Mouse (Mus musculus): ENCODE measurements around the gene Lingo3. TPM values are rescaled to one million over a fixed set of nuclear protein-coding genes. Genes with fewer than 3 reads are reported as not detected.

Gene Lingo3
- total and polyA plus RNA-seq, 3 experiments: not detected

DNA sequence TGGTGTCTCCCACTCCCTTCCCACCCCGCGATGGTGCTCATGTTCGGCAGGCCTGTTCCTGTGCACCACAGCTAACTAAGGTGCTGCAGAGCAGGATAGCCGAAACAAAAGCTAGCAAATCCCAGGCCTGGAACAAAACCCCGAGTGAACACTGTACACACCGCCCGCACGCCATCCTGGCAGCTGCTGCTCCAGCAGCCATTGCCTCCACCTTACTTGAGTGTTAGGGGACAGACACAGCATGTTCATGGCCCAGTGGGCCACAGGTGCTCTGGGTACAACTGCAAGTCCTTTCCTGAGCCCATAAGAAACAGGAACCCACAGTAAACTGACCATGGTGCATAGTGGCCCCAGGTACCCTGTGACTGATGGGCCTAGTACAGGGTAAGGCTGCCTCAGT, 49.1 kb downstream of the Lingo3 start:
- Histone ChIP-seq H3K27me3 (ENCODE audit: control insufficient read depth in 1 of 2, insufficient read depth in 2 of 2, low read length in 2 of 2) (no peaks in the 10 kb centered on the region), H3K4me3 (ENCODE audit: control insufficient read depth in 1 of 2, insufficient read depth in 1 of 2, low read depth in 2 of 2, low read length in 2 of 2) (no peak overlapping the region), H3K79me2 (ENCODE audit: control insufficient read depth, insufficient read depth, low read length, poor library complexity) (peaks cover 33% of the 10 kb centered on the region), H3K9ac (ENCODE audit: control insufficient read depth, low read depth, low read length, poor library complexity, severe bottlenecking) (no peak overlapping the region), H3K9me3 (replicated peaks; ENCODE audit: insufficient read depth, low read length) (no peaks in the 10 kb centered on the region), H3K27ac (ENCODE audit: control insufficient read depth, low read depth, low read length) (no peak overlapping the region), H3K4me1 (ENCODE audit: control insufficient read depth in 1 of 2, insufficient read depth in 2 of 2, low read length in 2 of 2) (peaks cover 0 to 6% of the 10 kb centered on the region in 2 experiments; a peak in 2 of 4 replicates), H3K36me3 (ENCODE audit: control insufficient read depth in 1 of 2, insufficient read depth in 2 of 2, low read length in 2 of 2) (peaks cover 7 to 8% of the 10 kb centered on the region in 2 experiments; a peak in 3 of 4 replicates)
- TF ChIP-seq POLR2A (IDR thresholded peaks at IDR 0.05; ENCODE audit: control insufficient read depth in 1 of 2, insufficient read depth in 1 of 2, low read depth in 1 of 2, low read length in 2 of 2, poor library complexity in 1 of 2) (peak in 1 of 2 experiments; percentile 46; a peak in 1 of 4 replicates), GABPA (IDR thresholded peaks at IDR 0.05; ENCODE audit: low read depth, low read length) (no peak)
- DNase-seq (ENCODE audit: low read depth, low spot score): peak; percentile 18

DNA sequence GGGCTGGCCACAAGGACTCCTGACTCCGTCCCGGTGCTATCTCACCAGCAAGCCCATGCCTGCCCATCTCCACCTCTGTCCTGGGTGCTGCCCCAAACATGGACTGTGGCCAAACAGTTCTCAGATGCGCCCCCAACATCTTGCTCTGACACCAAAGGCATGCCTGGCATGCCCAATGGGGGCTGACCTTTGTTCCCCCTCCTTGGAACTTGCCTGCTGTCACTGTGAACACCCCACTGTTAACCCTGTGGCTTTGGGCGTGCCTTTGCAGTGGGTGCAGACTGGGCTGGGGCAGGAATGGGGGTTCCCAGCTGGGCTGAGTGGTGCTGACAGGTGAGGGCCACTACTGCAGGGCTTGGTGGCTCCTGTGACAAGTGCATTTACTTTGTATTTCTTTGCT, 50.0 kb downstream of the Lingo3 start:
- Histone ChIP-seq H3K4me1 (ENCODE audit: control insufficient read depth in 1 of 2, insufficient read depth in 2 of 2, low read length in 2 of 2) (peaks cover 0 to 6% of the 10 kb centered on the region in 2 experiments; a peak in 2 of 4 replicates), H3K36me3 (ENCODE audit: control insufficient read depth in 1 of 2, insufficient read depth in 2 of 2, low read length in 2 of 2) (peaks cover 7% of the 10 kb centered on the region in 2 experiments; a peak in 3 of 4 replicates), H3K9me3 (replicated peaks; ENCODE audit: insufficient read depth, low read length) (no peaks in the 10 kb centered on the region), H3K79me2 (ENCODE audit: control insufficient read depth, insufficient read depth, low read length, poor library complexity) (peaks cover 24% of the 10 kb centered on the region), H3K27ac (ENCODE audit: control insufficient read depth, low read depth, low read length) (no peak overlapping the region), H3K27me3 (ENCODE audit: control insufficient read depth in 1 of 2, insufficient read depth in 2 of 2, low read length in 2 of 2) (no peaks in the 10 kb centered on the region), H3K4me3 (ENCODE audit: control insufficient read depth in 1 of 2, insufficient read depth in 1 of 2, low read depth in 2 of 2, low read length in 2 of 2) (no peak overlapping the region), H3K9ac (ENCODE audit: control insufficient read depth, low read depth, low read length, poor library complexity, severe bottlenecking) (no peak overlapping the region)
- peak; percentile 23 for DNase-seq (ENCODE audit: low read depth, low spot score)
- TF ChIP-seq BHLHE40 (IDR thresholded peaks at IDR 0.05; ENCODE audit: borderline replicate concordance, low read depth, low read length): no peak
- TF ChIP-seq CTCF (IDR thresholded peaks at IDR 0.05 in 2 of 3, conservative IDR thresholded peaks at IDR 0.05 in 1 of 3; ENCODE audit: control insufficient read depth in 1 of 3, insufficient read depth in 1 of 3, low read depth in 2 of 3, low read length in 3 of 3, poor library complexity in 1 of 3, severe bottlenecking in 1 of 3): no peak
- 0 out of 2 replicates have a peak, but pooled peaks have one; percentile 51 for TF ChIP-seq ZMIZ1 (IDR thresholded peaks at IDR 0.05; ENCODE audit: low read depth, low read length)
- no peak for TF ChIP-seq POLR2AphosphoS5 (IDR thresholded peaks at IDR 0.05; ENCODE audit: borderline replicate concordance, low read depth, low read length)
- TF ChIP-seq MYB (IDR thresholded peaks at IDR 0.05; ENCODE audit: low read depth, low read length): no peak
- no peak for TF ChIP-seq CHD2 (IDR thresholded peaks at IDR 0.05; ENCODE audit: low read length)
- TF ChIP-seq POLR2AphosphoS2 (IDR thresholded peaks at IDR 0.05; ENCODE audit: low read length): peak; percentile 70; the same call in 1 of the 2 replicates

DNA sequence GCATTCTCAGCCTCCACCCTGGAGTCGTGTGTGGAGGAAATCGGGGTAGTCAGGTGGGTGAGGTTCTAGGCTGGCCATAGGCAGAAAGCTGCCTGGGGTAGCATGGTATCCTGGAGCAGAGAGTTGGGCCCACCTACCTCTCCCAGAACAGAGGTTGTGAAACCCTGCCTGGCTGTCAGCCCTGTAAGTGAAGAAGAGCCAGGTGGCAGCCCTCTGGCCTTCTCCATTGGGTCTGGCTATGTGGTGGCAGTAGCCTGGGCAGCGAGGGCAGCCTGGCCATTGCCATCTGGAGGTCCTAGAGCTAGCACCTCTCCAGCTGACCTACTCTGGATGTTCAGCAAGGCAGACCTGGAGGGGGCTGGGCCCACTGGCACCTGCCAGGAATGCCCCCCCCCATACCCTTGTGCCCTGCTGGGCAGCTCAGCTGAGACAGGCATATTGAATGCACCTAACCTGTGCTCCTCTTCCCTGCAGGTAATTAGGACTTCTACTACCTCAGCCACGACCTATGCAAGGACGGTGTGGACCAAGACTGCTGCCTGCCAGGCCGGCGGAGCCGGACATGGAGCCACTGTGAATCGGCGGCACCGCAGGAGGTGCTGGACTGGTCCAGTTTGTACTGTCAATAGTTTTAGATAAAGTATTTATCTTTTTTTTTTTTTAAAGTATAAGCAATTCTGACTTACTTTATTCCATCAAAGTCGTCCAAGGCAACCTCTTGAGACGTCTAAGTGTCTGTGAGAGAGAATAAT, 50.6 kb downstream of the Lingo3 start:
- Histone ChIP-seq H3K4me3 (ENCODE audit: control insufficient read depth in 1 of 2, insufficient read depth in 1 of 2, low read depth in 2 of 2, low read length in 2 of 2) (no peak overlapping the region), H3K36me3 (ENCODE audit: control insufficient read depth in 1 of 2, insufficient read depth in 2 of 2, low read length in 2 of 2) (peaks cover 7 to 8% of the 10 kb centered on the region in 2 experiments; a peak in 3 of 4 replicates)

More for the DNA sequence above, 50.6 kb downstream of the Lingo3 start:
- TF ChIP-seq NELFE (IDR thresholded peaks at IDR 0.05; ENCODE audit: low read depth, low read length): no peak
- no peak for TF ChIP-seq TBP (IDR thresholded peaks at IDR 0.05; ENCODE audit: low read depth, low read length)
- TF ChIP-seq KAT2A (conservative IDR thresholded peaks at IDR 0.05; ENCODE audit: low read depth, low read length): no peak
- H3K27ac ChIP-seq (ENCODE audit: control insufficient read depth, low read depth, low read length): no peak overlapping the region
- no peak overlapping the region for H3K9ac ChIP-seq (ENCODE audit: control insufficient read depth, low read depth, low read length, poor library complexity, severe bottlenecking)
- peaks cover 20% of the 10 kb centered on the region for H3K79me2 ChIP-seq (ENCODE audit: control insufficient read depth, insufficient read depth, low read length, poor library complexity)
- no peak for DNase-seq (ENCODE audit: low read depth, low spot score)
- H3K27me3 ChIP-seq (ENCODE audit: control insufficient read depth in 1 of 2, insufficient read depth in 2 of 2, low read length in 2 of 2): no peaks in the 10 kb centered on the region
- H3K4me1 ChIP-seq (ENCODE audit: control insufficient read depth in 1 of 2, insufficient read depth in 2 of 2, low read length in 2 of 2): peaks cover 0 to 6% of the 10 kb centered on the region in 2 experiments; a peak in 2 of 4 replicates
- no peaks in the 10 kb centered on the region for H3K9me3 ChIP-seq (replicated peaks; ENCODE audit: insufficient read depth, low read length)

Measured in MEL (cell line).